Mouse (Mus musculus) MEL (cell line): ENCODE results near the gene Adad1.

ENCODE experiments used
- CTCF ChIP-seq, 3 experiments: IDR thresholded peaks in 2 of 3; conservative IDR thresholded peaks in 1 of 3; 2 replicates each; pipeline ENCODE4 v1.5.1; 2011 to 2012; ENCODE audit warnings: low read length in 3 of 3, low read depth in 2 of 3, mild to moderate bottlenecking in 2 of 3, improper control_type of control experiment in 1 of 3, inconsistent platforms in 1 of 3, mixed read lengths in 1 of 3, moderate library complexity in 1 of 3; ENCODE audit not compliant: control insufficient read depth in 1 of 3, insufficient read depth in 1 of 3, poor library complexity in 1 of 3, severe bottlenecking in 1 of 3
- ELF1 ChIP-seq: IDR thresholded peaks from 2 replicates; pipeline ENCODE4 v1.6.1; 2014; ENCODE audit warnings: low read depth, mild to moderate bottlenecking, inconsistent platforms, low read length, improper control_type of control experiment, moderate library complexity
- EP300 ChIP-seq, 2 experiments: IDR thresholded peaks; 2 replicates each; pipeline ENCODE4 v1.6.1; 2011; ENCODE audit warnings: improper control_type of control experiment in 2 of 2, low read length in 2 of 2, low read depth in 1 of 2, mild to moderate bottlenecking in 1 of 2
- GABPA ChIP-seq: IDR thresholded peaks from 2 replicates; pipeline ENCODE4 v1.6.1; 2012; ENCODE audit warnings: low read depth, mild to moderate bottlenecking, inconsistent platforms, low read length, improper control_type of control experiment, moderate library complexity
- GATA1 ChIP-seq: IDR thresholded peaks from 2 replicates; pipeline ENCODE4 v1.6.1; 2011; ENCODE audit warnings: low read depth, low read length, improper control_type of control experiment
- MAX ChIP-seq: IDR thresholded peaks from 2 replicates; pipeline ENCODE4 v1.6.1; 2011; ENCODE audit warnings: low read length, improper control_type of control experiment
- MYB ChIP-seq: IDR thresholded peaks from 2 replicates; pipeline ENCODE4 v1.6.1; 2011; ENCODE audit warnings: mild to moderate bottlenecking, low read depth, low read length, improper control_type of control experiment
- NELFE ChIP-seq: IDR thresholded peaks from 2 replicates; pipeline ENCODE4 v1.6.1; 2011; ENCODE audit warnings: low read depth, low read length, improper control_type of control experiment
- POLR2A ChIP-seq, 2 experiments: IDR thresholded peaks; 2 replicates each; pipeline ENCODE4 v1.6.1; 2011 to 2012; ENCODE audit warnings: low read length in 2 of 2, mild to moderate bottlenecking in 2 of 2, control low read depth in 1 of 2, improper control_type of control experiment in 1 of 2, low read depth in 1 of 2, moderate library complexity in 1 of 2; ENCODE audit not compliant: control insufficient read depth in 1 of 2, insufficient read depth in 1 of 2, poor library complexity in 1 of 2
- POLR2AphosphoS5 ChIP-seq: IDR thresholded peaks from 2 replicates; pipeline ENCODE4 v1.6.1; 2012; ENCODE audit warnings: low read depth, borderline replicate concordance, mild to moderate bottlenecking, inconsistent platforms, low read length, moderate library complexity, mixed read lengths
- SIN3A ChIP-seq: IDR thresholded peaks from 2 replicates; pipeline ENCODE4 v1.6.1; 2012; ENCODE audit warnings: low read length, improper control_type of control experiment, inconsistent platforms
- TCF12 ChIP-seq: IDR thresholded peaks from 2 replicates; pipeline ENCODE4 v1.6.1; 2014; ENCODE audit warnings: low read depth, mild to moderate bottlenecking, inconsistent platforms, low read length, improper control_type of control experiment, moderate library complexity
- USF1 ChIP-seq: IDR thresholded peaks from 2 replicates; pipeline ENCODE4 v1.6.1; 2014; ENCODE audit warnings: low read depth, mild to moderate bottlenecking, inconsistent platforms, low read length, improper control_type of control experiment, moderate library complexity
- ZMIZ1 ChIP-seq: IDR thresholded peaks from 2 replicates; pipeline ENCODE4 v1.6.1; 2012; ENCODE audit warnings: low read depth, mild to moderate bottlenecking, inconsistent platforms, low read length, improper control_type of control experiment, moderate library complexity

GRCm38 (mm10) chr3:37084860-37085259 is 21.5 kb downstream of the Adad1 start:
- TF ChIP-seq CTCF (IDR thresholded peaks at IDR 0.05 in 2 of 3, conservative IDR thresholded peaks at IDR 0.05 in 1 of 3; ENCODE audit: control insufficient read depth in 1 of 3, insufficient read depth in 1 of 3, low read depth in 2 of 3, low read length in 3 of 3, poor library complexity in 1 of 3, severe bottlenecking in 1 of 3), result no peak
- no peak for TF ChIP-seq ZMIZ1
- TF ChIP-seq SIN3A, result no peak
- no peak for TF ChIP-seq TCF12
- TF ChIP-seq GABPA, result no peak
- no peak for TF ChIP-seq USF1
- no peak for TF ChIP-seq MAX
- no peak for TF ChIP-seq EP300 (IDR thresholded peaks at IDR 0.05; ENCODE audit: low read depth in 1 of 2, low read length in 2 of 2)
- TF ChIP-seq POLR2A (IDR thresholded peaks at IDR 0.05; ENCODE audit: control insufficient read depth in 1 of 2, insufficient read depth in 1 of 2, low read depth in 1 of 2, low read length in 2 of 2, poor library complexity in 1 of 2), result no peak
- no peak for TF ChIP-seq GATA1
- no peak for TF ChIP-seq POLR2AphosphoS5
- TF ChIP-seq NELFE, result no peak
- no peak for TF ChIP-seq MYB
- TF ChIP-seq ELF1, result no peak
